Mouse (Mus musculus) lung, postnatal 0 days (tissue): ENCODE measurements around the gene Gm37240. TPM values are rescaled to one million over a fixed set of nuclear protein-coding genes. Genes with fewer than 3 reads are reported as not detected.

Experiments
- ATAC-seq: fragments of 200-750 bp; cut with Nextera tagmentation; 2 replicates; pipeline ENCODE4 v1.8.0; 2017; ENCODE audit warnings: moderate library complexity
- DNase-seq: peaks from one replicate; pipeline ENCODE4 v3.0.0-alpha.2; 2016; ENCODE audit warnings: low spot score
- H3K27ac ChIP-seq: fragments of 300-500 bp; sonication (generic); 2 replicates; pipeline ENCODE4 v1.5.1; 2014; ENCODE audit warnings: antibody characterized with exemption, mild to moderate bottlenecking, low read length, mixed read lengths
- H3K27me3 ChIP-seq: fragments of 300-500 bp; sonication (generic); replicated peaks from 2 replicates; pipeline ENCODE4 v1.6.1; 2014; ENCODE audit warnings: low read length, mixed read lengths; ENCODE audit not compliant: insufficient read depth
- H3K36me3 ChIP-seq: fragments of 300-500 bp; sonication (generic); 2 replicates; pipeline ENCODE4 v1.6.1; 2014; ENCODE audit warnings: low read length, mixed read lengths; ENCODE audit not compliant: insufficient read depth
- H3K4me1 ChIP-seq: fragments of 300-500 bp; sonication (generic); 2 replicates; pipeline ENCODE4 v1.6.1; 2014; ENCODE audit warnings: antibody characterized with exemption, low read depth, low read length, mixed read lengths; ENCODE audit not compliant: insufficient read depth
- H3K4me2 ChIP-seq: fragments of 300-500 bp; sonication (generic); replicated peaks from 2 replicates; pipeline ENCODE4 v1.6.1; 2014; ENCODE audit warnings: low read depth, mild to moderate bottlenecking, low read length, moderate library complexity, mixed read lengths
- H3K4me3 ChIP-seq: fragments of 300-500 bp; sonication (generic); 2 replicates; pipeline ENCODE4 v1.5.1; 2014; ENCODE audit warnings: low read depth, low read length
- H3K9ac ChIP-seq: fragments of 300-500 bp; sonication (generic); replicated peaks from 2 replicates; pipeline ENCODE4 v1.6.1; 2014; ENCODE audit warnings: low read depth, mild to moderate bottlenecking
- H3K9me3 ChIP-seq: fragments of 300-500 bp; sonication (generic); 2 replicates; pipeline ENCODE4 v1.6.1; 2016; ENCODE audit warnings: low read length, mixed read lengths
- CTCF ChIP-seq: IDR thresholded peaks from 2 replicates; pipeline ENCODE4 v1.5.1; 2016; ENCODE audit warnings: antibody characterized with exemption, mild to moderate bottlenecking
- EP300 ChIP-seq: IDR thresholded peaks from 2 replicates; pipeline ENCODE4 v1.6.1; 2016; ENCODE audit warnings: antibody characterized with exemption, mild to moderate bottlenecking, control low read depth
- WGBS: fragments of 180-500 bp; shearing (Covaris S2); extraction: QIAGEN DNeasy Blood & Tissue Kit; methylation state at CpG from one replicate; pipeline ENCODE4 v1.1.7; 2014; 5-methylcytosine and 5-hydroxymethylcytosine counted together
- polyA plus RNA-seq: library from polyadenylated mRNA; unstranded; fragments of >200 nt; fragmentation: Nextera tagmentation; extraction: Ambion mirVana; gene quantifications from 2 replicates; pipeline ENCODE4 v1.2.1, GENCODE M21; 2015

Gene Gm37240
- 8.9 and 13.4 TPM in 2 replicates for polyA plus RNA-seq

DNA sequence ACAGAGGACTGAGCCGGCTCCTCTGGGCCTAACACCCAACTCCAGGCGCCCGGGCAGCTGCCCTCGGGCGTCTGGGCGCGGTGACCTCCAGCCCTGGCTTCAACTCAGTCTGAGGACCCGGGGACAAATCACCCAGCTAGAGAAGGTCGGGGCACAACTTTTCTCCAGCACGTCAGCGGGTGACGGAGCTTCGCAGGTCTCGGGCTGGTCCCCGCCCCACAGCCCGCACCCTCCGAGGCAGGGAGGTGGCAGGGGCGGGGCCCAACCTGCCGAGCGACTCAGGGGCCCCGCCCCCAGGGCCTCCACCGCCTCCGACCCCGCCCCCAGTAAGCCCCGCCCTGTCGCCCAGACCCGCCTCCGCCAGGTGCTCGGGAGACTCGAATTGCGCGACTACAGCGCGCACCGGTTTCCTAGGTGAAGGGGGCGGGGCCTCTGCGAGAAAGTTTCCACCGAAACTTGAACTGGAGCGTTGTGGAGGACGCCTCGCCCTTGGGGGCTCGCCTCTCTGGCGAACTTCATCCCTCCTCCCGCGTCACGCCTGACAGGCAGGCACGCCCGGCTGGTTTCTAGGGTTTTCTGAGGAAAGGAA is at the start of gene Gm37240, which contains the start of gene Glt28d2:
Gene Gm37240 (minus strand): TSS at position 280 of the 589 bp plus-strand sequence.
Gene Glt28d2 (minus strand): TSS at position 278 of the 589 bp plus-strand sequence.
- 1% methylated on average over 46 of the region's 48 CpGs for WGBS
- peak within 1 kb of the TSS; percentile 88 for H3K27ac ChIP-seq
- H3K4me3 ChIP-seq, result peak within 1 kb of the TSS; percentile 50
- peak within 1 kb of the TSS; percentile 52 for H3K9ac ChIP-seq
- DNase-seq, result peak; percentile 96
- ATAC-seq, result peak; percentile 93
- H3K4me1 ChIP-seq, result no peaks in the 10 kb centered on the region
- H3K9me3 ChIP-seq, result no peaks in the 10 kb centered on the region
- H3K27me3 ChIP-seq, result no peaks in the 10 kb centered on the region
- H3K36me3 ChIP-seq, result no peaks in the 10 kb centered on the region
- peak within 1 kb of the TSS; percentile 76 for H3K4me2 ChIP-seq
- no peak for TF ChIP-seq EP300
- TF ChIP-seq CTCF, result no peak

GRCm38 (mm10) chr3:85933586-85933985 is 46.3 kb upstream of the Gm37240 start:
- TF ChIP-seq CTCF (no peak), EP300 (no peak)
- DNase-seq (no peak), ATAC-seq (no peak)
- no peak overlapping the region for H3K9ac ChIP-seq
- no peak overlapping the region for H3K4me2 ChIP-seq
- no peak overlapping the region for H3K27ac ChIP-seq
- H3K4me3 ChIP-seq, result no peak overlapping the region
- 75% methylated on average over 5 of the region's 5 CpGs for WGBS
- no peaks in the 10 kb centered on the region for H3K27me3 ChIP-seq
- H3K36me3 ChIP-seq, result no peaks in the 10 kb centered on the region
- H3K9me3 ChIP-seq, result no peaks in the 10 kb centered on the region
- no peaks in the 10 kb centered on the region for H3K4me1 ChIP-seq

DNA sequence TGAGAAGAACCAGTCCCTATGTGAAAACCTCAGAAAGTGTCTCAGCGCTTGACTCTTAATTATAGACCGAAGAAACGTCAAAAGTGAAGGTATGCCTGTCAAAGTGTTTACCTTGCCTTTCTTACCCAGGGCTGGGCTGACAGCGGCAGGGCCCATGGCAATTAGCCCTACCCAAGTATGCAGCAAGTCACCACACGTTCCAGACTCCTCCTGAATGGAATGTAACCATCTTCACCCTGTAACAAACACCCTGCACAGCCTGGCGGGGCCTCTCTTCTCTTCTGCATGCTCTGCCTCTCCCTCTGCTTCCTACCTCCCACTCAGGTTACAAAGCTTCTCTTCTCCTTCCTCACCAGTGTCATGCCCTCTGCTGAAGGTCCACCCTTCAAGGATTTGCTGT is 44.5 kb upstream of the Gm37240 start:
- 56% methylated on average over 6 of the region's 6 CpGs for WGBS

GRCm38 (mm10) chr3:85930671-85931255 is 43.4 kb upstream of the Gm37240 start:
- Histone ChIP-seq H3K27ac (no peak overlapping the region), H3K9me3 (no peaks in the 10 kb centered on the region), H3K36me3 (no peaks in the 10 kb centered on the region), H3K9ac (no peak overlapping the region), H3K4me3 (no peak overlapping the region), H3K4me1 (no peaks in the 10 kb centered on the region), H3K4me2 (no peak overlapping the region), H3K27me3 (no peaks in the 10 kb centered on the region)
- DNase-seq (no peak), ATAC-seq (no peak)
- no peak for TF ChIP-seq EP300
- no peak for TF ChIP-seq CTCF
- 83% methylated on average over 11 of the region's 11 CpGs for WGBS

More for the DNA sequence above, 44.5 kb upstream of the Gm37240 start:
- no peaks in the 10 kb centered on the region for H3K4me1 ChIP-seq
- ATAC-seq (peak; percentile 58), DNase-seq (no peak)
- H3K27me3 ChIP-seq, result no peaks in the 10 kb centered on the region
- H3K9ac ChIP-seq, result no peak overlapping the region
- no peaks in the 10 kb centered on the region for H3K36me3 ChIP-seq
- H3K27ac ChIP-seq, result no peak overlapping the region
- H3K4me2 ChIP-seq, result no peak overlapping the region
- H3K4me3 ChIP-seq, result no peak overlapping the region
- H3K9me3 ChIP-seq, result no peaks in the 10 kb centered on the region
- no peak for TF ChIP-seq CTCF
- no peak for TF ChIP-seq EP300

GRCm38 (mm10) chr3:85929711-85930110 is 42.4 kb upstream of the Gm37240 start:
- ATAC-seq, result no peak
- no peak for DNase-seq
- no peak overlapping the region for H3K9ac ChIP-seq
- H3K4me3 ChIP-seq, result no peak overlapping the region
- no peak overlapping the region for H3K4me2 ChIP-seq
- 82% methylated on average over 5 of the region's 5 CpGs for WGBS
- no peak overlapping the region for H3K27ac ChIP-seq
- H3K27me3 ChIP-seq, result no peaks in the 10 kb centered on the region
- H3K4me1 ChIP-seq, result no peaks in the 10 kb centered on the region
- TF ChIP-seq CTCF (no peak), EP300 (no peak)
- H3K9me3 ChIP-seq, result no peaks in the 10 kb centered on the region
- H3K36me3 ChIP-seq, result no peaks in the 10 kb centered on the region

GRCm38 (mm10) chr3:85928140-85928611 is 40.9 kb upstream of the Gm37240 start:
- no peak overlapping the region for H3K9ac ChIP-seq
- ATAC-seq (no peak), DNase-seq (no peak)
- H3K9me3 ChIP-seq, result no peaks in the 10 kb centered on the region
- WGBS, result 78% methylated on average over 5 of the region's 5 CpGs
- H3K4me3 ChIP-seq, result no peak overlapping the region
- no peak overlapping the region for H3K27ac ChIP-seq
- no peak overlapping the region for H3K4me2 ChIP-seq
- no peaks in the 10 kb centered on the region for H3K36me3 ChIP-seq
- H3K27me3 ChIP-seq, result no peaks in the 10 kb centered on the region
- TF ChIP-seq EP300 (no peak), CTCF (no peak)
- no peaks in the 10 kb centered on the region for H3K4me1 ChIP-seq
